Mouse (Mus musculus) embryonic facial prominence, embryonic 14.5 days (tissue): ENCODE measurements at regions not wholly inside any gene's neighbourhood (a gene's known extent, or its start where the extent isn't known, plus 50 kb on each side); places are given as distances from the start of the nearest gene placed in this dataset.
A peak's percentile ranks its signal among the peaks of the same experiment; 100 is the strongest.

Experiments used
- ATAC-seq: fragments of 200-750 bp; cut with Nextera tagmentation; 2 replicates; pipeline ENCODE4 v1.8.0; 2017; ENCODE audit warnings: low read depth, moderate number of reproducible peaks, moderate TSS enrichment
- DNase-seq: peaks from one replicate; pipeline ENCODE4 v3.0.0-alpha.2; 2015; ENCODE audit warnings: low spot score
- H3K27ac ChIP-seq: fragments of 300-500 bp; sonication (generic); replicated peaks from 2 replicates; pipeline ENCODE4 v1.5.1; 2014; ENCODE audit warnings: low read depth, mild to moderate bottlenecking, low read length, moderate library complexity
- H3K27me3 ChIP-seq: fragments of 300-500 bp; sonication (generic); replicated peaks from 2 replicates; pipeline ENCODE4 v1.6.1; 2014; ENCODE audit warnings: low read length; ENCODE audit not compliant: control insufficient read depth, insufficient read depth
- H3K36me3 ChIP-seq: fragments of 300-500 bp; sonication (generic); 2 replicates; pipeline ENCODE4 v1.6.1; 2014; ENCODE audit warnings: low read length, mixed read lengths; ENCODE audit not compliant: control insufficient read depth, insufficient read depth
- H3K4me1 ChIP-seq: fragments of 300-500 bp; sonication (generic); 2 replicates; pipeline ENCODE4 v1.6.1; 2014; ENCODE audit warnings: antibody characterized with exemption, low read length; ENCODE audit not compliant: control insufficient read depth, insufficient read depth
- H3K4me2 ChIP-seq: fragments of 300-500 bp; sonication (generic); 2 replicates; pipeline ENCODE4 v1.6.1; 2014; ENCODE audit warnings: low read depth, mild to moderate bottlenecking, low read length, moderate library complexity, mixed read lengths
- H3K4me3 ChIP-seq: fragments of 300-500 bp; sonication (generic); 2 replicates; pipeline ENCODE4 v1.5.1; 2014; ENCODE audit warnings: low read depth, mild to moderate bottlenecking, low read length
- H3K9ac ChIP-seq: fragments of 300-500 bp; sonication (generic); 2 replicates; pipeline ENCODE4 v1.6.1; 2014; ENCODE audit warnings: low read depth, mild to moderate bottlenecking, low read length, moderate library complexity, mixed read lengths
- H3K9me3 ChIP-seq: fragments of 300-500 bp; sonication (generic); 2 replicates; pipeline ENCODE4 v1.6.1; 2016; ENCODE audit warnings: low read length; ENCODE audit not compliant: control insufficient read depth
- WGBS: fragments of 180-500 bp; shearing (Covaris S2); extraction: QIAGEN DNeasy Blood & Tissue Kit; methylation state at CpG from one replicate; pipeline ENCODE4 v1.1.7; 2014; 5-methylcytosine and 5-hydroxymethylcytosine counted together

- ATAC-seq (no peak), DNase-seq (no peak)
- no peak overlapping the region for H3K4me2 ChIP-seq
- no peak overlapping the region for H3K9ac ChIP-seq
- peaks cover 7% of the 10 kb centered on the region; the same call in 1 of the 2 replicates for H3K4me1 ChIP-seq
- no peak overlapping the region for H3K4me3 ChIP-seq
- no peaks in the 10 kb centered on the region for H3K27me3 ChIP-seq
- 85% methylated on average over 11 of the region's 11 CpGs for WGBS
- peaks cover 5% of the 10 kb centered on the region; the same call in 1 of the 2 replicates for H3K9me3 ChIP-seq
- H3K27ac ChIP-seq: no peak overlapping the region
- no peaks in the 10 kb centered on the region for H3K36me3 ChIP-seq
Observed at GRCm38 (mm10) chr2:173448546-173449187, 73.7 kb upstream of the 1700021F07Rik start.

GRCm38 (mm10) chr2:173449198-173449597 lies 73.2 kb upstream of the 1700021F07Rik start:
- Histone ChIP-seq H3K36me3 (no peaks in the 10 kb centered on the region), H3K27me3 (no peaks in the 10 kb centered on the region), H3K4me3 (no peak overlapping the region), H3K9me3 (peaks cover 7% of the 10 kb centered on the region; the same call in 1 of the 2 replicates), H3K4me1 (peaks cover 7% of the 10 kb centered on the region; the same call in 1 of the 2 replicates), H3K9ac (no peak overlapping the region), H3K4me2 (no peak overlapping the region), H3K27ac (no peak overlapping the region)
- WGBS: 49% methylated on average over 5 of the region's 5 CpGs
- ATAC-seq: no peak
- DNase-seq: no peak

- 64% methylated on average over 15 of the region's 15 CpGs for WGBS
- Histone ChIP-seq H3K9me3 (peaks cover 11% of the 10 kb centered on the region; the same call in 1 of the 2 replicates), H3K4me2 (no peak overlapping the region), H3K4me1 (peaks cover 7% of the 10 kb centered on the region; the same call in 1 of the 2 replicates), H3K9ac (no peak overlapping the region), H3K36me3 (no peaks in the 10 kb centered on the region), H3K27me3 (no peaks in the 10 kb centered on the region), H3K4me3 (no peak overlapping the region), H3K27ac (0 out of 2 replicates have a peak overlapping the region, but pooled peaks have one; percentile 5)
- ATAC-seq: peak; percentile 26; the same call in 1 of the 2 replicates
- peak; percentile 60 for DNase-seq
Observed at GRCm38 (mm10) chr2:173451993-173452481, 70.3 kb upstream of the 1700021F07Rik start.

GRCm38 (mm10) chr2:173452800-173453199 lies 69.6 kb upstream of the 1700021F07Rik start:
- Histone ChIP-seq H3K4me2 (no peak overlapping the region), H3K4me1 (peaks cover 7% of the 10 kb centered on the region; the same call in 1 of the 2 replicates)
- ATAC-seq: no peak

GRCm38 (mm10) chr2:173453569-173454405 lies 68.6 kb upstream of the 1700021F07Rik start:
- ATAC-seq: no peak
- no peak for DNase-seq
- Histone ChIP-seq H3K36me3 (no peaks in the 10 kb centered on the region), H3K9me3 (peaks cover 11% of the 10 kb centered on the region; the same call in 1 of the 2 replicates), H3K27me3 (no peaks in the 10 kb centered on the region), H3K9ac (no peak overlapping the region), H3K4me3 (no peak overlapping the region), H3K4me2 (no peak overlapping the region), H3K27ac (no peak overlapping the region), H3K4me1 (peaks cover 7% of the 10 kb centered on the region; the same call in 1 of the 2 replicates)
- WGBS: 73% methylated on average over 14 of the region's 14 CpGs

More at GRCm38 (mm10) chr2:173452800-173453199, 69.6 kb upstream of the 1700021F07Rik start:
- Histone ChIP-seq H3K9me3 (peaks cover 11% of the 10 kb centered on the region; the same call in 1 of the 2 replicates), H3K9ac (no peak overlapping the region), H3K27ac (no peak overlapping the region), H3K4me3 (no peak overlapping the region), H3K27me3 (no peaks in the 10 kb centered on the region), H3K36me3 (no peaks in the 10 kb centered on the region)
- DNase-seq: no peak
- 83% methylated on average over 4 of the region's 4 CpGs for WGBS

GRCm38 (mm10) chr2:173454741-173455140 lies 67.6 kb upstream of the 1700021F07Rik start:
- H3K9ac ChIP-seq: no peak overlapping the region
- H3K27ac ChIP-seq: no peak overlapping the region
- 97% methylated on average over 4 of the region's 4 CpGs for WGBS
- H3K4me1 ChIP-seq: peaks cover 7% of the 10 kb centered on the region; the same call in 1 of the 2 replicates
- H3K36me3 ChIP-seq: no peaks in the 10 kb centered on the region
- H3K27me3 ChIP-seq: no peaks in the 10 kb centered on the region
- ATAC-seq (no peak), DNase-seq (no peak)
- H3K4me2 ChIP-seq: no peak overlapping the region
- H3K4me3 ChIP-seq: no peak overlapping the region
- H3K9me3 ChIP-seq: peaks cover 11% of the 10 kb centered on the region; the same call in 1 of the 2 replicates

- Histone ChIP-seq H3K36me3 (no peaks in the 10 kb centered on the region), H3K4me1 (peaks cover 7% of the 10 kb centered on the region; the same call in 1 of the 2 replicates), H3K4me3 (no peak overlapping the region), H3K27ac (no peak overlapping the region), H3K27me3 (no peaks in the 10 kb centered on the region), H3K9me3 (peaks cover 14% of the 10 kb centered on the region; the same call in 1 of the 2 replicates), H3K4me2 (no peak overlapping the region), H3K9ac (no peak overlapping the region)
- 92% methylated on average over 12 of the region's 12 CpGs for WGBS
- ATAC-seq: no peak
- DNase-seq: no peak
Observed at GRCm38 (mm10) chr2:173455216-173455615, 67.2 kb upstream of the 1700021F07Rik start.

- no peak for ATAC-seq
- no peak overlapping the region for H3K4me2 ChIP-seq
- H3K36me3 ChIP-seq: no peaks in the 10 kb centered on the region
- DNase-seq: no peak
- peaks cover 7% of the 10 kb centered on the region; the same call in 1 of the 2 replicates for H3K4me1 ChIP-seq
- no peaks in the 10 kb centered on the region for H3K27me3 ChIP-seq
- no peak overlapping the region for H3K27ac ChIP-seq
- H3K9ac ChIP-seq: no peak overlapping the region
- WGBS: 81% methylated on average over 7 of the region's 7 CpGs
- peaks cover 19% of the 10 kb centered on the region; the same call in 1 of the 2 replicates for H3K9me3 ChIP-seq
- no peak overlapping the region for H3K4me3 ChIP-seq
Observed at GRCm38 (mm10) chr2:173456083-173456482, 66.3 kb upstream of the 1700021F07Rik start.
